Mouse (Mus musculus): ENCODE results near the gene 5730596B20Rik. TPM values are rescaled to one million over a fixed set of nuclear protein-coding genes. Genes with fewer than 3 reads are reported as not detected.

The 5730596B20Rik gene
- polyA plus RNA-seq, 1 experiment from 2014 or later, result 0.98 TPM

GRCm38 (mm10) chr6:52215070-52215469 is 37.8 kb downstream of the 5730596B20Rik start:
- Histone ChIP-seq H3K36me3 (no peaks in the 10 kb centered on the region), H3K4me3 (replicated peaks) (peak overlapping the region; percentile 89), H3K9ac (replicated peaks) (0 out of 2 replicates have a peak overlapping the region, but pooled peaks have one; percentile 14), H3K4me1 (replicated peaks) (peaks cover 65% of the 10 kb centered on the region), H3K4me2 (peak overlapping the region; percentile 96), H3K27ac (no peak overlapping the region), H3K9me3 (no peaks in the 10 kb centered on the region), H3K27me3 (peaks cover 6% of the 10 kb centered on the region)
- WGBS, result 33% methylated on average over 3 of the region's 3 CpGs
- ATAC-seq (ENCODE audit: insufficient number of reproducible peaks, insufficient read depth, low FRiP score, low TSS enrichment, low read depth), result no peak

GRCm38 (mm10) chr6:52215771-52216535 is 38.7 kb downstream of the 5730596B20Rik start:
- Histone ChIP-seq H3K9me3 (no peaks in the 10 kb centered on the region), H3K27me3 (peaks cover 6% of the 10 kb centered on the region), H3K27ac (peak overlapping the region; percentile 99), H3K9ac (replicated peaks) (peak overlapping the region; percentile 94), H3K4me2 (peak overlapping the region; percentile 96), H3K4me3 (replicated peaks) (peak overlapping the region; percentile 89), H3K36me3 (no peaks in the 10 kb centered on the region), H3K4me1 (replicated peaks) (peaks cover 67% of the 10 kb centered on the region)
- 1% methylated on average over 30 of the region's 30 CpGs for WGBS
- no peak for ATAC-seq (ENCODE audit: insufficient number of reproducible peaks, insufficient read depth, low FRiP score, low TSS enrichment, low read depth)

- no peaks in the 10 kb centered on the region for H3K36me3 ChIP-seq
- H3K4me3 ChIP-seq (replicated peaks), result peak overlapping the region; percentile 89
- peak overlapping the region; percentile 96 for H3K4me2 ChIP-seq
- no peak for ATAC-seq (ENCODE audit: insufficient number of reproducible peaks, insufficient read depth, low FRiP score, low TSS enrichment, low read depth)
- peak overlapping the region; percentile 94 for H3K9ac ChIP-seq (replicated peaks)
- peaks cover 6% of the 10 kb centered on the region for H3K27me3 ChIP-seq
- under 1% methylated on average over 60 of the region's 60 CpGs for WGBS
- peaks cover 68% of the 10 kb centered on the region for H3K4me1 ChIP-seq (replicated peaks)
- peak overlapping the region; percentile 99 for H3K27ac ChIP-seq
- H3K9me3 ChIP-seq, result no peaks in the 10 kb centered on the region
These were observed 39.6 kb downstream of the 5730596B20Rik start for GRCm38 (mm10) chr6:52216691-52217458.

GRCm38 (mm10) chr6:52217459-52217768 is 40.1 kb downstream of the 5730596B20Rik start:
- peak; percentile 48; the same call in 1 of the 2 replicates for ATAC-seq (ENCODE audit: insufficient number of reproducible peaks, insufficient read depth, low FRiP score, low TSS enrichment, low read depth)
- H3K27me3 ChIP-seq, result peaks cover 6% of the 10 kb centered on the region
- peak overlapping the region; percentile 96 for H3K4me2 ChIP-seq
- H3K9me3 ChIP-seq, result no peaks in the 10 kb centered on the region
- WGBS, result under 1% methylated on average over 25 of the region's 25 CpGs
- peak overlapping the region; percentile 89 for H3K4me3 ChIP-seq (replicated peaks)
- H3K36me3 ChIP-seq, result no peaks in the 10 kb centered on the region
- peak overlapping the region; percentile 94 for H3K9ac ChIP-seq (replicated peaks)
- H3K27ac ChIP-seq, result peak overlapping the region; percentile 99
- H3K4me1 ChIP-seq (replicated peaks), result peaks cover 68% of the 10 kb centered on the region

GRCm38 (mm10) chr6:52217895-52218642 is 40.8 kb downstream of the 5730596B20Rik start:
- H3K9me3 ChIP-seq, result no peaks in the 10 kb centered on the region
- ATAC-seq (ENCODE audit: insufficient number of reproducible peaks, insufficient read depth, low FRiP score, low TSS enrichment, low read depth), result no peak
- H3K4me1 ChIP-seq (replicated peaks), result peaks cover 65% of the 10 kb centered on the region
- peaks cover 6% of the 10 kb centered on the region for H3K27me3 ChIP-seq
- peak overlapping the region; percentile 94 for H3K9ac ChIP-seq (replicated peaks)
- peak overlapping the region; percentile 99 for H3K27ac ChIP-seq
- 3% methylated on average over 23 of the region's 23 CpGs for WGBS
- H3K4me3 ChIP-seq (replicated peaks), result peak overlapping the region; percentile 89
- no peaks in the 10 kb centered on the region for H3K36me3 ChIP-seq
- H3K4me2 ChIP-seq, result peak overlapping the region; percentile 96

- Histone ChIP-seq H3K4me3 (replicated peaks) (peak overlapping the region; percentile 89), H3K36me3 (peaks cover 1% of the 10 kb centered on the region; the same call in 1 of the 2 replicates), H3K4me1 (replicated peaks) (peaks cover 65% of the 10 kb centered on the region), H3K9me3 (no peaks in the 10 kb centered on the region), H3K9ac (replicated peaks) (peak overlapping the region; percentile 94), H3K4me2 (peak overlapping the region; percentile 96), H3K27ac (peak overlapping the region; percentile 99), H3K27me3 (peaks cover 6% of the 10 kb centered on the region)
- no peak for ATAC-seq (ENCODE audit: insufficient number of reproducible peaks, insufficient read depth, low FRiP score, low TSS enrichment, low read depth)
- 5% methylated on average over 14 of the region's 14 CpGs for WGBS
These were observed 41.4 kb downstream of the 5730596B20Rik start for GRCm38 (mm10) chr6:52218643-52219215.

GRCm38 (mm10) chr6:52219234-52219942 is 42.1 kb downstream of the 5730596B20Rik start:
- H3K4me2 ChIP-seq, result peak overlapping the region; percentile 96

GRCm38 (mm10) chr6:52220003-52220864 is 42.9 kb downstream of the 5730596B20Rik start:
- H3K4me2 ChIP-seq, result peak overlapping the region; percentile 96
- peak overlapping the region; percentile 100 for H3K9ac ChIP-seq (replicated peaks)
- H3K9me3 ChIP-seq, result no peaks in the 10 kb centered on the region
- ATAC-seq (ENCODE audit: insufficient number of reproducible peaks, insufficient read depth, low FRiP score, low TSS enrichment, low read depth), result no peak
- peaks cover 13% of the 10 kb centered on the region for H3K36me3 ChIP-seq
- WGBS, result 5% methylated on average over 32 of the region's 32 CpGs
- H3K27me3 ChIP-seq, result peaks cover under 1% of the 10 kb centered on the region
- H3K27ac ChIP-seq, result peak overlapping the region; percentile 99
- peaks cover 52% of the 10 kb centered on the region for H3K4me1 ChIP-seq (replicated peaks)
- peak overlapping the region; percentile 89 for H3K4me3 ChIP-seq (replicated peaks)

More at GRCm38 (mm10) chr6:52219234-52219942, 42.1 kb downstream of the 5730596B20Rik start:
- peak overlapping the region; percentile 100 for H3K9ac ChIP-seq (replicated peaks)
- H3K9me3 ChIP-seq, result no peaks in the 10 kb centered on the region
- peak overlapping the region; percentile 89 for H3K4me3 ChIP-seq (replicated peaks)
- H3K4me1 ChIP-seq (replicated peaks), result peaks cover 60% of the 10 kb centered on the region
- peaks cover 6% of the 10 kb centered on the region for H3K27me3 ChIP-seq
- H3K36me3 ChIP-seq, result peaks cover 8% of the 10 kb centered on the region
- ATAC-seq (ENCODE audit: insufficient number of reproducible peaks, insufficient read depth, low FRiP score, low TSS enrichment, low read depth), result no peak
- H3K27ac ChIP-seq, result peak overlapping the region; percentile 99
- 23% methylated on average over 9 of the region's 9 CpGs for WGBS

GRCm38 (mm10) chr6:52220865-52221310 is 43.6 kb downstream of the 5730596B20Rik start:
- H3K36me3 ChIP-seq, result peaks cover 14% of the 10 kb centered on the region
- H3K27ac ChIP-seq, result peak overlapping the region; percentile 99
- H3K9me3 ChIP-seq, result no peaks in the 10 kb centered on the region
- peak overlapping the region; percentile 89 for H3K4me3 ChIP-seq (replicated peaks)
- peak overlapping the region; percentile 96 for H3K4me2 ChIP-seq
- ATAC-seq (ENCODE audit: insufficient number of reproducible peaks, insufficient read depth, low FRiP score, low TSS enrichment, low read depth), result no peak
- H3K4me1 ChIP-seq (replicated peaks), result peaks cover 45% of the 10 kb centered on the region
- peak overlapping the region; percentile 100 for H3K9ac ChIP-seq (replicated peaks)
- no peaks in the 10 kb centered on the region; the same call in 1 of the 2 replicates for H3K27me3 ChIP-seq
- 2% methylated on average over 12 of the region's 12 CpGs for WGBS
